Mouse (Mus musculus) embryonic facial prominence, embryonic 15.5 days (tissue): ENCODE measurements at regions not wholly inside any gene's neighbourhood (a gene's known extent, or its start where the extent isn't known, plus 50 kb on each side); places are given as distances from the start of the nearest gene placed in this dataset.
A peak's percentile ranks its signal among the peaks of the same experiment; 100 is the strongest.
"Not testable (repeated sequence)": the region's sequence is repeated elsewhere in the genome, so short reads cannot be mapped to it uniquely, and the experiment has no call there.

Experiments
- ATAC-seq: fragments of 200-750 bp; cut with Nextera tagmentation; 2 replicates; pipeline ENCODE4 v1.8.0; 2017; ENCODE audit warnings: low read depth, moderate TSS enrichment; ENCODE audit not compliant: insufficient number of reproducible peaks, low FRiP score, low TSS enrichment
- H3K27ac ChIP-seq: fragments of 300-500 bp; sonication (generic); replicated peaks from 2 replicates; pipeline ENCODE4 v1.5.1; 2015; ENCODE audit warnings: mild to moderate bottlenecking, inconsistent platforms
- H3K27me3 ChIP-seq: fragments of 300-500 bp; sonication (generic); 2 replicates; pipeline ENCODE4 v1.6.1; 2015; ENCODE audit warnings: inconsistent platforms
- H3K36me3 ChIP-seq: fragments of 300-500 bp; sonication (generic); 2 replicates; pipeline ENCODE4 v1.6.1; 2015; ENCODE audit warnings: mild to moderate bottlenecking, inconsistent platforms
- H3K4me1 ChIP-seq: fragments of 300-500 bp; sonication (generic); 2 replicates; pipeline ENCODE4 v1.6.1; 2015; ENCODE audit warnings: inconsistent platforms
- H3K4me2 ChIP-seq: fragments of 300-500 bp; sonication (generic); replicated peaks from 2 replicates; pipeline ENCODE4 v1.6.1; 2015; ENCODE audit warnings: mild to moderate bottlenecking, inconsistent platforms
- H3K4me3 ChIP-seq: fragments of 300-500 bp; sonication (generic); replicated peaks from 2 replicates; pipeline ENCODE4 v1.5.1; 2015; ENCODE audit warnings: mild to moderate bottlenecking, inconsistent platforms
- H3K9ac ChIP-seq: fragments of 300-500 bp; sonication (generic); 2 replicates; pipeline ENCODE4 v1.6.1; 2015; ENCODE audit warnings: inconsistent platforms
- H3K9me3 ChIP-seq: fragments of 300-500 bp; sonication (generic); replicated peaks from 2 replicates; pipeline ENCODE4 v1.6.1; 2016; ENCODE audit warnings: inconsistent platforms
- WGBS: fragments of 180-500 bp; shearing (Covaris S2); methylation state at CpG from one replicate; pipeline ENCODE4 v1.1.7; 2015; 5-methylcytosine and 5-hydroxymethylcytosine counted together

- Histone ChIP-seq H3K36me3 (no peaks in the 10 kb centered on the region), H3K4me2 (peak overlapping the region; percentile 57), H3K9ac (no peak overlapping the region), H3K4me1 (peaks cover 16% of the 10 kb centered on the region), H3K27me3 (peaks cover 4% of the 10 kb centered on the region; the same call in 1 of the 2 replicates), H3K4me3 (peak overlapping the region; percentile 37), H3K9me3 (no peaks in the 10 kb centered on the region), H3K27ac (no peak overlapping the region)
- 0 out of 2 replicates have a peak, but pooled peaks have one; percentile 9 for ATAC-seq
- WGBS: 2% methylated on average over 23 of the region's 23 CpGs
Measured at GRCm38 (mm10) chr11:113165069-113165795, 383.2 kb downstream of the Sox9 start.

GRCm38 (mm10) chr11:113166517-113166916 is 384.5 kb downstream of the Sox9 start:
- Histone ChIP-seq H3K27ac (no peak overlapping the region), H3K36me3 (no peaks in the 10 kb centered on the region), H3K9me3 (no peaks in the 10 kb centered on the region), H3K4me1 (peaks cover 23% of the 10 kb centered on the region), H3K27me3 (peaks cover 4% of the 10 kb centered on the region; the same call in 1 of the 2 replicates), H3K4me2 (no peak overlapping the region), H3K9ac (no peak overlapping the region), H3K4me3 (no peak overlapping the region)
- ATAC-seq: no peak
- WGBS: 64% methylated on average over 4 of the region's 4 CpGs

- Histone ChIP-seq H3K27ac (peak overlapping the region; percentile 88), H3K9me3 (no peaks in the 10 kb centered on the region), H3K36me3 (no peaks in the 10 kb centered on the region), H3K27me3 (no peaks in the 10 kb centered on the region), H3K4me1 (peaks cover 16% of the 10 kb centered on the region; the same call in 1 of the 2 replicates), H3K4me2 (peak overlapping the region; percentile 57), H3K4me3 (peak overlapping the region; percentile 50), H3K9ac (no peak overlapping the region; the same call in 1 of the 2 replicates)
- peak; percentile 66 for ATAC-seq
- 23% methylated on average over 16 of the region's 16 CpGs for WGBS
Measured at GRCm38 (mm10) chr11:113172497-113173140, 390.6 kb downstream of the Sox9 start.

- 31% methylated on average over 12 of the region's 12 CpGs for WGBS
- H3K9me3 ChIP-seq, H3K9ac ChIP-seq, H3K36me3 ChIP-seq, H3K27me3 ChIP-seq, ATAC-seq: not testable (repeated sequence)
- Histone ChIP-seq H3K4me1 (peaks cover 16% of the 10 kb centered on the region; the same call in 1 of the 2 replicates), H3K27ac (0 out of 2 replicates have a peak overlapping the region, but pooled peaks have one; percentile 44), H3K4me2 (peak overlapping the region; percentile 34), H3K4me3 (peak overlapping the region; percentile 27)
Measured at GRCm38 (mm10) chr11:113173317-113173716, 391.3 kb downstream of the Sox9 start.

- H3K27me3 ChIP-seq: no peaks in the 10 kb centered on the region
- no peak overlapping the region for H3K9ac ChIP-seq
- peaks cover 16% of the 10 kb centered on the region; the same call in 1 of the 2 replicates for H3K4me1 ChIP-seq
- no peak overlapping the region for H3K4me2 ChIP-seq
- no peaks in the 10 kb centered on the region for H3K9me3 ChIP-seq
- ATAC-seq: no peak; the same call in 1 of the 2 replicates
- H3K36me3 ChIP-seq: no peaks in the 10 kb centered on the region
- no peak overlapping the region for H3K4me3 ChIP-seq
- no peak overlapping the region for H3K27ac ChIP-seq
- 64% methylated on average over 5 of the region's 5 CpGs for WGBS
Measured at GRCm38 (mm10) chr11:113174011-113174507, 392.0 kb downstream of the Sox9 start.

GRCm38 (mm10) chr11:113175323-113175722 is 393.3 kb downstream of the Sox9 start:
- Histone ChIP-seq H3K4me1 (peaks cover 14% of the 10 kb centered on the region; the same call in 1 of the 2 replicates), H3K27me3 (no peaks in the 10 kb centered on the region), H3K27ac (no peak overlapping the region), H3K4me2 (no peak overlapping the region), H3K4me3 (no peak overlapping the region), H3K9ac (no peak overlapping the region), H3K9me3 (no peaks in the 10 kb centered on the region), H3K36me3 (no peaks in the 10 kb centered on the region)
- ATAC-seq: no peak
- 33% methylated on average over 6 of the region's 6 CpGs for WGBS

GRCm38 (mm10) chr11:113176183-113176582 is 394.2 kb downstream of the Sox9 start:
- Histone ChIP-seq H3K9me3 (no peaks in the 10 kb centered on the region), H3K4me2 (no peak overlapping the region), H3K27ac (no peak overlapping the region), H3K4me1 (peaks cover 9% of the 10 kb centered on the region; the same call in 1 of the 2 replicates), H3K4me3 (no peak overlapping the region), H3K36me3 (no peaks in the 10 kb centered on the region), H3K9ac (no peak overlapping the region), H3K27me3 (no peaks in the 10 kb centered on the region)
- 16% methylated on average over 7 of the region's 7 CpGs for WGBS
- ATAC-seq: no peak

- no peak overlapping the region for H3K4me2 ChIP-seq
- H3K9ac ChIP-seq: no peak overlapping the region
- no peaks in the 10 kb centered on the region for H3K36me3 ChIP-seq
- no peak overlapping the region for H3K27ac ChIP-seq
- WGBS: 79% methylated on average over 7 of the region's 7 CpGs
- no peak for ATAC-seq
- H3K27me3 ChIP-seq: no peaks in the 10 kb centered on the region
- no peaks in the 10 kb centered on the region for H3K9me3 ChIP-seq
- peaks cover 15% of the 10 kb centered on the region; the same call in 1 of the 2 replicates for H3K4me1 ChIP-seq
- no peak overlapping the region for H3K4me3 ChIP-seq
Measured at GRCm38 (mm10) chr11:113178375-113178774, 396.4 kb downstream of the Sox9 start.

GRCm38 (mm10) chr11:113180008-113180407 is 398.0 kb downstream of the Sox9 start:
- Histone ChIP-seq H3K4me2 (no peak overlapping the region), H3K36me3 (no peaks in the 10 kb centered on the region), H3K4me1 (peaks cover 21% of the 10 kb centered on the region; the same call in 1 of the 2 replicates), H3K9me3 (no peaks in the 10 kb centered on the region), H3K4me3 (no peak overlapping the region), H3K9ac (no peak overlapping the region), H3K27ac (no peak overlapping the region), H3K27me3 (no peaks in the 10 kb centered on the region)
- WGBS: 67% methylated on average over 14 of the region's 14 CpGs
- ATAC-seq: no peak

GRCm38 (mm10) chr11:113182083-113182861 is 400.2 kb downstream of the Sox9 start:
- Histone ChIP-seq H3K36me3 (no peaks in the 10 kb centered on the region), H3K4me1 (peaks cover 14% of the 10 kb centered on the region; the same call in 1 of the 2 replicates)

GRCm38 (mm10) chr11:113183556-113183955 is 401.5 kb downstream of the Sox9 start:
- ATAC-seq: no peak
- Histone ChIP-seq H3K27ac (no peak overlapping the region), H3K4me2 (no peak overlapping the region), H3K9me3 (no peaks in the 10 kb centered on the region), H3K36me3 (no peaks in the 10 kb centered on the region), H3K4me1 (peaks cover 12% of the 10 kb centered on the region; the same call in 1 of the 2 replicates), H3K9ac (no peak overlapping the region), H3K4me3 (no peak overlapping the region), H3K27me3 (no peaks in the 10 kb centered on the region)
- WGBS: 71% methylated on average over 5 of the region's 5 CpGs

More at GRCm38 (mm10) chr11:113182083-113182861, 400.2 kb downstream of the Sox9 start:
- no peaks in the 10 kb centered on the region for H3K9me3 ChIP-seq
- no peak overlapping the region for H3K4me3 ChIP-seq
- no peak overlapping the region for H3K27ac ChIP-seq
- no peak overlapping the region for H3K4me2 ChIP-seq
- ATAC-seq: no peak
- no peaks in the 10 kb centered on the region for H3K27me3 ChIP-seq
- 45% methylated on average over 13 of the region's 13 CpGs for WGBS
- no peak overlapping the region for H3K9ac ChIP-seq
